Mouse (Mus musculus): ENCODE data around the gene Ccnl1.

DNA sequence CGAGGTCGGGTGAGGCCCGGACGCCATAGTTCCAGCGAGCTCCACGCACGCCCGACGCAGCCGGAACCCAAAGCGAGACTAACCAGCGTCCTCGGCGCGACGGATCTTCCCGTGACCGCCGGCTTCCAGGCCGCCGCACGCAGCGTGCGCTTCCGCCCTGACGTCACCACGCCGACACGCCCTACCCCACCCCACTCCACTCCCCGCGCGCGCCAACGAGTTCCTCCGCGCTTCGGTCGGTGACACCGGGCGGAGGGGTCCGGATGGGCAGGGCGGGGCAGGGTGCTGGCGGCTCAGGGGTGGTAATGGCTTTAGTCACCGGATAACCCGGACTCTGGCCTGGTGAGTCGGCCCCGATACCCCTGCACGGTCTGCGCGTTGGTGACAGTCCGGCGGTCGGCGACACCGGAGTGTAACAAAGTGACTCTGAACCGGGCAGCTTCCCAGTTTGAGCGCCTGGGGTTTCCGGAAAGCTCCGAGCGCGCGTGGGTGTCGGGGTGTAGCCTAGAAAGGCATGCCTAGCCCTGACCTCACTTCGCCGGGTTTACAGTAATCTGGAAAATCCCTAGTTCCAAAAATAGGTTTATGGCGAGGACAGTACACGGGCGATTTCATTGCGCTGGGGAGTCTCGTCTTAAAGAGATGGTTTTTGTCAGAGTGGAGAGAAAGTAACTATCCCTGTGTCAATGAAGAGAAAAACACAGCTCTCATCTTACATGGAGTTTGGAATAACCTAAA, at the start of gene Ccnl1:
- TF ChIP-seq CTCF (IDR thresholded peaks at IDR 0.05; ENCODE audit: extremely low read depth, insufficient read length, insufficient replicate concordance, low read depth, low read length) (no peak), POLR2A (IDR thresholded peaks at IDR 0.05; ENCODE audit: low read depth, low read length) (peak; percentile 93)

Measured in small intestine, adult 2 months (tissue).